ENCODE assay signal across 8 mouse cellular contexts in genomic region chr4:122808108-122808507, GRCm38 (mm10). TPM values are rescaled to one million over a fixed set of nuclear protein-coding genes. Genes with fewer than 3 reads are reported as not detected.
DNase-seq lines count a peak whose midpoint lies in the region; ATAC-seq and TF ChIP-seq lines count a peak whose summit lies in the region.

No protein-coding gene starts in this region.

- peak; percentile 81 for DNase-seq in 3T3-L1 (ENCODE audit: low read depth, low spot score)
- DNase-seq in adrenal gland, adult 8-10 months: peak; percentile 41
- DNase-seq in embryo, embryonic 11 days: peak; percentile 83
- DNase-seq in heart, adult 2 months: peak; percentile 49 to 81
- peak; percentile 65 for DNase-seq in kidney, adult 9 months
- DNase-seq in limb, embryonic 14.5 days (ENCODE audit: low spot score): peak; percentile 63
- DNase-seq in neural tube, embryonic 10.5 days (ENCODE audit: extremely low spot score, low spot score): peak; percentile 65
- DNase-seq in splenic B cell, adult 2 months (ENCODE audit: low read depth, low spot score): peak; percentile 83

- ATAC-seq in limb, embryonic 14.5 days (ENCODE audit: low FRiP score, low read depth): no peak

- H3K9ac ChIP-seq in heart, adult 2 months (ENCODE audit: low read depth, low read length): no peak overlapping the region
- no peak overlapping the region for H3K9ac ChIP-seq in limb, embryonic 14.5 days (ENCODE audit: low read depth, low read length, severe bottlenecking)

- H3K36me3 ChIP-seq in heart, adult 2 months (ENCODE audit: control insufficient read depth, insufficient read depth, low read length): no peaks in the 10 kb centered on the region
- H3K36me3 ChIP-seq in limb, embryonic 14.5 days (ENCODE audit: control insufficient read depth, insufficient read depth, low read length): no peaks in the 10 kb centered on the region
- no peaks in the 10 kb centered on the region for H3K36me3 ChIP-seq in splenic B cell, adult 2 months (ENCODE audit: control insufficient read depth, insufficient read depth, low read length, poor library complexity, severe bottlenecking)

- no peaks in the 10 kb centered on the region for H3K27me3 ChIP-seq in heart, adult 2 months (ENCODE audit: control insufficient read depth, insufficient read depth, low read length)
- H3K27me3 ChIP-seq in limb, embryonic 14.5 days (ENCODE audit: control insufficient read depth, insufficient read depth, low read length): no peaks in the 10 kb centered on the region
- H3K27me3 ChIP-seq in splenic B cell, adult 2 months (ENCODE audit: control insufficient read depth, insufficient read depth, low read length, poor library complexity, severe bottlenecking): no peaks in the 10 kb centered on the region

- no peak overlapping the region for H3K4me2 ChIP-seq in limb, embryonic 14.5 days (replicated peaks; ENCODE audit: low read depth, low read length, severe bottlenecking)

- TF ChIP-seq EP300 in heart, adult 2 months (IDR thresholded peaks at IDR 0.05; ENCODE audit: insufficient read depth, low read depth, low read length): 0 out of 2 replicates have a peak, but pooled peaks have one; percentile 51

- peak; percentile 83 for TF ChIP-seq CTCF in heart, adult 2 months (IDR thresholded peaks at IDR 0.05)

- no peaks in the 10 kb centered on the region for H3K9me3 ChIP-seq in limb, embryonic 14.5 days (ENCODE audit: control insufficient read depth, low read length)

- H3K4me1 ChIP-seq in heart, adult 2 months (ENCODE audit: control insufficient read depth, insufficient read depth, low read length): no peaks in the 10 kb centered on the region
- H3K4me1 ChIP-seq in limb, embryonic 14.5 days (ENCODE audit: control insufficient read depth, insufficient read depth, low read length): no peaks in the 10 kb centered on the region

- no peak overlapping the region for H3K4me3 ChIP-seq in heart, adult 2 months
- no peak overlapping the region for H3K4me3 ChIP-seq in limb, embryonic 14.5 days (replicated peaks; ENCODE audit: low read length)

- H3K79me2 ChIP-seq in heart, adult 2 months (replicated peaks; ENCODE audit: control insufficient read depth, insufficient read depth, low read length): no peaks in the 10 kb centered on the region

- no peak overlapping the region for H3K27ac ChIP-seq in heart, adult 2 months
- no peak overlapping the region for H3K27ac ChIP-seq in limb, embryonic 14.5 days (replicated peaks; ENCODE audit: low read depth, low read length)

- WGBS in heart, adult 2 months: 19% methylated on average over 4 of the region's 4 CpGs
- 27% methylated on average over 4 of the region's 4 CpGs for WGBS in limb, embryonic 14.5 days

- intact Hi-C loops in heart, adult 2 months (cut with DNase I): loop anchor here (2.0 to 5.0 kb wide), 4 partner anchors 49 to 274 kb away; no protein-coding TSS in a partner anchor

- no peak for TF ChIP-seq POLR2A in heart, adult 2 months (IDR thresholded peaks at IDR 0.05; ENCODE audit: insufficient read depth, low read depth, low read length)
- TF ChIP-seq POLR2A in limb, embryonic 14.5 days (IDR thresholded peaks at IDR 0.05; ENCODE audit: borderline replicate concordance, extremely low read depth, insufficient read depth, insufficient read length): no peak

RNA-seq across cellular contexts. Expression of gene Ppt1, which starts 27.9 kb away (rescaled TPM):
- 100 to 1,000 TPM in 2 of 4 experiments, 10 to 100 TPM in 2; 71.3 to 138 (median 106) TPM for total RNA-seq in adrenal gland, adult 8-10 months (2022)
- total RNA-seq in heart, adult 2 months (2021): 10 to 100 TPM; 41.6 to 42.9 TPM
- polyA plus RNA-seq in heart, adult 2 months (2012; rRNA removed): 35.3 and 52.1 TPM in 2 replicates
- 58.1 and 68.8 TPM in 2 replicates for polyA plus RNA-seq in limb, embryonic 14.5 days (2012; rRNA removed)
- 76.0 and 79.5 TPM in 2 replicates for polyA plus RNA-seq in limb, embryonic 14.5 days (2014; fragmentation: Nextera tagmentation; extraction: Ambion mirVana)
